Mouse (Mus musculus) heart, embryonic 11.5 days (tissue): ENCODE measurements at regions not wholly inside any gene's neighbourhood (a gene's known extent, or its start where the extent isn't known, plus 50 kb on each side); places are given as distances from the start of the nearest gene placed in this dataset.
A peak's percentile ranks its signal among the peaks of the same experiment; 100 is the strongest.

Experiments
- ATAC-seq: fragments of 200-750 bp; cut with Nextera tagmentation; replicated peaks from 2 replicates; pipeline ENCODE4 v1.8.0; 2017; ENCODE audit warnings: moderate library complexity; ENCODE audit not compliant: insufficient number of reproducible peaks, low FRiP score, low TSS enrichment
- H3K27ac ChIP-seq: fragments of 300-500 bp; sonication (generic); 2 replicates; pipeline ENCODE4 v1.5.1; 2014; ENCODE audit warnings: mild to moderate bottlenecking, low read depth, low read length
- H3K27me3 ChIP-seq: fragments of 300-500 bp; sonication (generic); 2 replicates; pipeline ENCODE4 v1.6.1; 2014; ENCODE audit warnings: mild to moderate bottlenecking, low read length, mixed read lengths; ENCODE audit not compliant: control insufficient read depth, insufficient read depth
- H3K36me3 ChIP-seq: fragments of 300-500 bp; sonication (generic); 2 replicates; pipeline ENCODE4 v1.6.1; 2014; ENCODE audit warnings: mild to moderate bottlenecking, low read length, moderate library complexity, mixed read lengths; ENCODE audit not compliant: control insufficient read depth, insufficient read depth
- H3K4me1 ChIP-seq: fragments of 300-500 bp; sonication (generic); 2 replicates; pipeline ENCODE4 v1.6.1; 2014; ENCODE audit warnings: low read length; ENCODE audit not compliant: control insufficient read depth, insufficient read depth
- H3K4me2 ChIP-seq: fragments of 300-500 bp; sonication (generic); 2 replicates; pipeline ENCODE4 v1.6.1; 2014; ENCODE audit warnings: mild to moderate bottlenecking, moderate library complexity
- H3K4me3 ChIP-seq: fragments of 300-500 bp; sonication (generic); 2 replicates; pipeline ENCODE4 v1.5.1; 2014; ENCODE audit warnings: low read depth, low read length
- H3K9ac ChIP-seq: fragments of 300-500 bp; sonication (generic); 2 replicates; pipeline ENCODE4 v1.6.1; 2014; ENCODE audit warnings: mild to moderate bottlenecking, low read depth, low read length, moderate library complexity
- H3K9me3 ChIP-seq: fragments of 300-500 bp; sonication (generic); replicated peaks from 2 replicates; pipeline ENCODE4 v1.6.1; 2016; ENCODE audit warnings: low read length; ENCODE audit not compliant: control insufficient read depth
- WGBS: fragments of 180-500 bp; shearing (Covaris S2); extraction: QIAGEN DNeasy Blood & Tissue Kit; methylation state at CpG from one replicate; pipeline ENCODE4 v1.1.7; 2014; ENCODE audit not compliant: insufficient replicate concordance; 5-methylcytosine and 5-hydroxymethylcytosine counted together

DNA sequence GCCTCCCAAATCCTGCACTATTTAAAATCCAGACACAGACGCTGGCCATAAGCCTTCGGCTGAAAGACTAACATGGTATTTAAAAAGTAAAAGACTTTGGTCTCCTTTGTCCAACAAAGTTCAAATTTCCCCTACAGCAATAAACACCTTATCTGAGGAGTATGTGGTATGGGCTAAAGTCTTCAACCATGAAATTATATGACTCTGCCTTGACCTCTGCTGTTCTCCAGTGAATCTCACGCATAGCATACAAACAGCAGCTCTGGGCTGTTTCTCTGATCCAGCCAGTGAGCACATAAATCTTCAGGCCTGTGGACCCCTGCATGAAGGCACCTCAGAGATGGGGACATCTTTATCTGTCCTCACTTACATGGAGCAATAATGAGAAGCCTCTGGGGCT lies 627.8 kb downstream of the Hs3st4 start:
- H3K4me2 ChIP-seq: no peak overlapping the region
- no peaks in the 10 kb centered on the region for H3K4me1 ChIP-seq
- no peak for ATAC-seq
- no peak overlapping the region for H3K4me3 ChIP-seq
- WGBS: 84% methylated on average over 3 of the region's 3 CpGs
- H3K27ac ChIP-seq: no peak overlapping the region
- no peaks in the 10 kb centered on the region for H3K9me3 ChIP-seq
- H3K27me3 ChIP-seq: no peaks in the 10 kb centered on the region
- no peaks in the 10 kb centered on the region for H3K36me3 ChIP-seq
- H3K9ac ChIP-seq: no peak overlapping the region

DNA sequence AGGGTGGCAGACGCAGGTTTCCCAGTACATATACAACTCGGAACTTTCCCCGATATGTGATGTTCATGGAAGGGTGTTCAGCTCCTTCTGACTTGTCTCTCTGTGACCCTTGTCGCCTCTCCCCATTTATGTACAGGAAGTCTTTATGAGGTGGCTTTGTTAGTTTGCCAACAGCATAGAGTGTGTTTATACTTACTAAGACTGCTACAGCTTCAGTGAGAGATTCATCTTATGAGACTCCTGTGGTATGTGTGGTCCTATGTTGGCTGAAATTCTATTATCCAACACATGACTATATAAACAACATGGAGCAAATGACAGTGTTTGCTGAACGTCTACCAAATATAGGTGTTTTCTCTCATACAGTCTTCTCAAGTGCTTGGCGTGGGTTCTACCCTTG lies 664.5 kb downstream of the Hs3st4 start:
- ATAC-seq: no peak
- H3K27ac ChIP-seq: no peak overlapping the region
- H3K36me3 ChIP-seq: no peaks in the 10 kb centered on the region
- no peaks in the 10 kb centered on the region for H3K9me3 ChIP-seq
- no peaks in the 10 kb centered on the region for H3K4me1 ChIP-seq
- H3K9ac ChIP-seq: no peak overlapping the region
- H3K4me2 ChIP-seq: no peak overlapping the region
- WGBS: 81% methylated on average over 6 of the region's 6 CpGs
- no peaks in the 10 kb centered on the region for H3K27me3 ChIP-seq
- H3K4me3 ChIP-seq: no peak overlapping the region

DNA sequence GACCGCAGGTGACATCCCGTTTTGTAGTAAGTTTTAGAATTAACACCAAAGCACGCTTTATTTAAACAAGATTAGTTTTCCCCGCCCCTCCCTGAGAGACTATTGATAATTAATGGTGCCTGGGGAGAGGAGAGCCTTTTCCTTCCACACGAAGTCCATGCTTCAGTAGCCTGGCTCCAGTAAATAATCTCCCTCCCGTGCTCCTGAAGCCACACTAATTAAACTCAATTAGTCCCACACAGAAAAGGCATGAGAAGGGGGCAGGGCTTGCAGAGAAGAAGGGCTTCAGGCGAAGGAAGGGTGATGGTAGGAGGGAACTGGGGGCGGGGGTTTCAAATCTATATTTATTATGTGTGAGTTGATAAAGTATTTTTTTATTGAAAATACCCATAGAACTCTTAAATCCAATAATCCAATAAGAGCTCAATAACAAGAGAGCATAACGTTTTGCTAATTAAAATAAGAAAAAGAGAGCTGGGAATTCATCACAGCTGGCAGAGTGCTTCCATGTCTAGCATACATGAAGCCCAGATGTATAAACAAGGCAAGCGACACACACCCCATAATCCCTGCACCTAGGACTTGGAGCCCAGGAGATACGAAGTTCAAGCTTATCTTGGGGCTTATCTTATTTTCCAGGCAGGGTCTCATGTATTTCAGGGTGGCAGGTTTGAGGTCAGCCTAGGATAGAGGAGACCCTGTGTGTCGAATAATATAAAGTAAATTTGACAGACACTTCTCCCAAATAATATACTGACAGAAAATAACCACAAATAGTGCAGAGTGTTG lies 684.7 kb downstream of the Hs3st4 start:
- H3K9me3 ChIP-seq: no peaks in the 10 kb centered on the region

DNA sequence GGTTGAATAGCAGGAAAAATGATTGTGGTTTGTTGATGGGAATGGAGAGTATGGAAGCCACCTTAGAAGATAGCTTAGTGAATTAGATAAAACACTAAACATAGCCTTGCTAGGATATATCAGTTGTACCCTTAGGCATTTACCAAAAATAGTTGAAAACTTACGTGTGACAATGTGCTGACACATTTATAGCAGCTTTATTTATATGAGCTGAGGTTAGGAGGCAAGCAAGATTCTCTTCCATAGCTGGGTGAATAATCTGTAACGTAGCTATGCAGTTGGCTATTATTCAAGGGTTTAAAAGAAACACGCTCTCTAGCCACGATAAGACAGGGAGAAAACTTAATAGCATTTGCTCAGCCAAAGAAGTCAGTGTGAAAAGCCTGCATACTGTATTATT lies 685.4 kb downstream of the Hs3st4 start:
- Histone ChIP-seq H3K9ac (no peak overlapping the region), H3K4me1 (no peaks in the 10 kb centered on the region)

More for the DNA sequence above, 684.7 kb downstream of the Hs3st4 start:
- H3K27me3 ChIP-seq: no peaks in the 10 kb centered on the region
- H3K27ac ChIP-seq: no peak overlapping the region
- no peaks in the 10 kb centered on the region for H3K4me1 ChIP-seq
- no peaks in the 10 kb centered on the region for H3K36me3 ChIP-seq
- WGBS: 34% methylated on average over 12 of the region's 12 CpGs
- no peak overlapping the region for H3K4me3 ChIP-seq
- no peak overlapping the region for H3K4me2 ChIP-seq
- no peak for ATAC-seq
- H3K9ac ChIP-seq: no peak overlapping the region

DNA sequence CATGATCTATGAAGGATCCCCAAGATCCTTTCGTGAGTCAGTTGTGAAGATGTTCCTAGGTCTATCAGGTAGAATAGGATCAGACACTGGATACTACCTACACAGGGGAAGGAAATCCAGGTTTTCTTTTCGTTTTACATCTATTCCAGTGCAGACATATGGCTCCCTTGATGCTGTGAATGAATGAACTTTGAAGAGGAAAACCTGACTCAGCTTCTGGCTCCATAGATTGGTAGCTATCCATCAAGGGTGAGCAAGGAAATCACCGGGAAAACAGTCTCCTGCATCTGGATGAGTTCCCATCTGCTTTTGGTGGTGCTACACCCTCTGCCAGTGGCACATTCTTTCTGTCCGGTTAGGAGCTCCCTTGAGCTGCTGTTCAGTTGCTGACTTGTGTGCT lies 687.8 kb downstream of the Hs3st4 start:
- Histone ChIP-seq H3K9ac (no peak overlapping the region), H3K27me3 (no peaks in the 10 kb centered on the region), H3K4me2 (no peak overlapping the region), H3K27ac (no peak overlapping the region), H3K4me3 (no peak overlapping the region), H3K4me1 (no peaks in the 10 kb centered on the region), H3K9me3 (no peaks in the 10 kb centered on the region), H3K36me3 (no peaks in the 10 kb centered on the region)
- WGBS: 58% methylated on average over 4 of the region's 4 CpGs
- ATAC-seq: no peak

More for the DNA sequence above, 685.4 kb downstream of the Hs3st4 start:
- H3K27ac ChIP-seq: no peak overlapping the region
- no peaks in the 10 kb centered on the region for H3K27me3 ChIP-seq
- no peak overlapping the region for H3K4me2 ChIP-seq
- WGBS: 66% methylated on average over 4 of the region's 4 CpGs
- no peaks in the 10 kb centered on the region for H3K9me3 ChIP-seq
- ATAC-seq: no peak
- no peaks in the 10 kb centered on the region for H3K36me3 ChIP-seq
- no peak overlapping the region for H3K4me3 ChIP-seq

GRCm38 (mm10) chr7:124671117-124671516 lies 688.4 kb downstream of the Hs3st4 start:
- Histone ChIP-seq H3K9ac (no peak overlapping the region), H3K27ac (no peak overlapping the region), H3K4me2 (no peak overlapping the region), H3K9me3 (no peaks in the 10 kb centered on the region), H3K4me3 (no peak overlapping the region), H3K27me3 (no peaks in the 10 kb centered on the region), H3K4me1 (no peaks in the 10 kb centered on the region), H3K36me3 (no peaks in the 10 kb centered on the region)
- ATAC-seq: peak; percentile 42; the same call in 1 of the 2 replicates

DNA sequence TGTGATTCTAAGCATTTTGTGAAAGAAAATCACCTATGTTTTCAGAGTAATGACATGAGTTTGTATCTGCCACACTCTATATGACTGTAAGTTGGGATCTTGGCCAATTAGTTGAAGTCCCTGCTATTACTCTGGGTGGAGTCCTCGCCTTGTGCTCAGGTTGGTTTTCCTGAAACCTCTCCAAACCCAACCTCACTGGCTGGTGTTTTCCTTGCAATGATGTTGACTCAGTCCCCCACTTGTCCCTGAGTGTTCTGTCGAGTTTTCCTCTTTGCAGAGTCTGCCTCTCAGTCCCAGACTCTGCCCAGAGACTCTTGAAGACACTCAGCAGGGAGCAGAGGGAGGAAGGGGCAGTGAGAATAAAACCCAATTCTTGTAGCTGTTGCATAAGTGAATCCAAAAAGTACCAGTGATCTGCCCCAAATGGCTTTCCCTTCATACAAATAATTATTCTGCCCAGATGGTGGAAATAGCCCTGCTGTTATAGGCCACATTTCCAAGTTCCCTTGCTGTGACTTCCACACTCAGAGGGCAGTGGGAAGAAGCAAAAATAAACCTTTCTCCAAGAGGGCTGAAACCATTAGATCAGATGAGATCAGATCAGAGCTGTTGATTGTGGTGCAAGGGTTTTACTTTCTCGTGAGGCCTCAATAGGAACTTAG lies 694.3 kb downstream of the Hs3st4 start:
- H3K27ac ChIP-seq: no peak overlapping the region
- no peak for ATAC-seq

DNA sequence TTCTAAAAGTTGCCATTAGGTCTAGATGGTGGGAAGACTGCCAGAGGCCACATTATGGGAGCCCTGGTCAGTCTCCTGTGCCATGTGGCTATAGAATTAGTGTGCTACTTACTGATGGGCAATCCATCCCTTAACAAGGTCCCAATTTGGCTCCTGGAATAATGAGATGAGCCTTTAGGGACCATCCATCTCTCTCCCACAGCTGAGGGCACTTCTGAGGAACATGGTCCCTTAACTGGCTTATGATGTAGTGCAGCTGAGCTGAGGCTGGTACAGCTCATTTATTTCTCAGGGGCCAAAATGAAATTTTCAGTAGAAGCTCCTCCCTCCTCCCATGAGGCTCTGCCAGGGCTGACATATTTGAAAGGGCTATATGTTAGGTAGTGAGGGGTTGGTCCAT lies 697.9 kb downstream of the Hs3st4 start:
- Histone ChIP-seq H3K36me3 (no peaks in the 10 kb centered on the region), H3K27ac (no peak overlapping the region), H3K9me3 (no peaks in the 10 kb centered on the region), H3K4me2 (no peak overlapping the region), H3K27me3 (no peaks in the 10 kb centered on the region), H3K4me3 (no peak overlapping the region), H3K9ac (no peak overlapping the region), H3K4me1 (no peaks in the 10 kb centered on the region)
- ATAC-seq: no peak

More for the DNA sequence above, 694.3 kb downstream of the Hs3st4 start:
- Histone ChIP-seq H3K36me3 (no peaks in the 10 kb centered on the region), H3K9me3 (no peaks in the 10 kb centered on the region), H3K27me3 (no peaks in the 10 kb centered on the region), H3K9ac (no peak overlapping the region), H3K4me3 (no peak overlapping the region), H3K4me2 (no peak overlapping the region), H3K4me1 (no peaks in the 10 kb centered on the region)
- 50% methylated on average over 3 of the region's 3 CpGs for WGBS

DNA sequence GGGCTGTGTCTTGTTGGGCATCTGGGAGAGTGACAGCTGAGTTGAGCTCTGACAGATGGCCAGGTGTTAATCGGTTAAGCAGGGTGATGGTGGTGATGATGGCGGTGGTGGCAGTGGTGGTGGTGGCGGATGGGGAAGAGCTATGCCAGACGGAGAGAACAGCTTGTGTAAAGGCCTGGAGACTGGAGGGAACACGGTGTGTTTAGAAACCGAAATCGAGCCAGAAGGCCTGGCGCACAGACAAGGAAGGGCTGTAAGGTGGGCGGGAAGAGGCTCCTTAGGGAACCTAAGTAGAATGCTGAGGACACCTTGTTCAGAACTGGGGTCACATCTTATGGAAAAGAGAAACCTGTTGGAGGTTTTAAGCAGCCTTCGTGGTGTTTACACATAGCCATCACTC lies 698.5 kb downstream of the Hs3st4 start:
- Histone ChIP-seq H3K4me2 (no peak overlapping the region), H3K4me1 (no peaks in the 10 kb centered on the region), H3K4me3 (no peak overlapping the region), H3K27ac (no peak overlapping the region), H3K9me3 (no peaks in the 10 kb centered on the region), H3K9ac (no peak overlapping the region), H3K36me3 (no peaks in the 10 kb centered on the region), H3K27me3 (no peaks in the 10 kb centered on the region)
- WGBS: 61% methylated on average over 10 of the region's 10 CpGs
- ATAC-seq: no peak
